Mouse (Mus musculus) cerebellum, adult 11 months (tissue): ENCODE measurements around the gene Eefsec.
A peak's percentile ranks its signal among the peaks of the same experiment; 100 is the strongest.

Source experiments
- DNase-seq: peaks from one replicate; pipeline ENCODE4 v3.0.0; 2022

Gene Eefsec

GRCm38 (mm10) chr6:88254082-88254481 lies 192.3 kb downstream of the Eefsec start:
- DNase-seq, result no peak

GRCm38 (mm10) chr6:88251798-88252478 lies 194.4 kb downstream of the Eefsec start:
- no peak for DNase-seq

- no peak for DNase-seq
Measured at GRCm38 (mm10) chr6:88251396-88251795, 194.9 kb downstream of the Eefsec start.

GRCm38 (mm10) chr6:88249231-88249630 lies 197.1 kb downstream of the Eefsec start:
- no peak for DNase-seq

GRCm38 (mm10) chr6:88242604-88243003 lies 203.7 kb downstream of the Eefsec start:
- peak; percentile 29 for DNase-seq

- DNase-seq, result no peak
Measured at GRCm38 (mm10) chr6:88236513-88236912, 209.8 kb downstream of the Eefsec start.

- no peak for DNase-seq
Measured at GRCm38 (mm10) chr6:88235983-88236382, 210.4 kb downstream of the Eefsec start.

- no peak for DNase-seq
Measured at GRCm38 (mm10) chr6:88235461-88235860, 210.9 kb downstream of the Eefsec start.

GRCm38 (mm10) chr6:88233996-88234395 lies 212.3 kb downstream of the Eefsec start:
- no peak for DNase-seq

GRCm38 (mm10) chr6:88232221-88232620 lies 214.1 kb downstream of the Eefsec start:
- DNase-seq, result no peak

- DNase-seq, result no peak
Measured at GRCm38 (mm10) chr6:88231821-88232220, 214.5 kb downstream of the Eefsec start.

- DNase-seq, result no peak
Measured at GRCm38 (mm10) chr6:88229221-88229620, 217.1 kb downstream of the Eefsec start.

- DNase-seq, result no peak
Measured at GRCm38 (mm10) chr6:88227537-88227936, 218.8 kb downstream of the Eefsec start.

GRCm38 (mm10) chr6:88226570-88226994 lies 219.8 kb downstream of the Eefsec start:
- DNase-seq, result no peak

GRCm38 (mm10) chr6:88221968-88222367 lies 224.4 kb downstream of the Eefsec start, which contains the start of gene Dnajb8:
Dnajb8 (plus strand) TSS chr6:88222268.
- no peak for DNase-seq

- DNase-seq, result no peak
Measured at GRCm38 (mm10) chr6:88219094-88219493, 227.2 kb downstream of the Eefsec start.

GRCm38 (mm10) chr6:88216199-88216598 lies 230.1 kb downstream of the Eefsec start:
- DNase-seq, result no peak

GRCm38 (mm10) chr6:88215797-88216196 lies 230.5 kb downstream of the Eefsec start:
- DNase-seq, result no peak

- no peak for DNase-seq
Measured at GRCm38 (mm10) chr6:88210182-88210581, 236.2 kb downstream of the Eefsec start.

GRCm38 (mm10) chr6:88209453-88209852 lies 236.9 kb downstream of the Eefsec start:
- DNase-seq, result no peak

GRCm38 (mm10) chr6:88208321-88208720 lies 238.0 kb downstream of the Eefsec start:
- no peak for DNase-seq

- no peak for DNase-seq
Measured at GRCm38 (mm10) chr6:88207403-88208033, 238.8 kb downstream of the Eefsec start.
